Mouse (Mus musculus) heart, postnatal 36 days (tissue): ENCODE results near the gene Gm5089. TPM values are rescaled to one million over a fixed set of nuclear protein-coding genes. Genes with fewer than 3 reads are reported as not detected.

ENCODE experiments used
- DNase-seq, 2 experiments: peaks; one replicate each; pipeline ENCODE4 v3.0.0; 2021 to 2022
- intact Hi-C: fragments of 180-260 bp; cut with DNase I; formaldehyde crosslinking; loops from one replicate; pipeline ENCODE4 v1.15.1; 2025
- total RNA-seq, 2 experiments: library from RNA; stranded (reverse); gene quantifications; 2 replicates each; pipeline ENCODE4 v1.2.3; 2021

Gm5089 gene
- total RNA-seq, 2 experiments from 2014 or later: not detected

DNA sequence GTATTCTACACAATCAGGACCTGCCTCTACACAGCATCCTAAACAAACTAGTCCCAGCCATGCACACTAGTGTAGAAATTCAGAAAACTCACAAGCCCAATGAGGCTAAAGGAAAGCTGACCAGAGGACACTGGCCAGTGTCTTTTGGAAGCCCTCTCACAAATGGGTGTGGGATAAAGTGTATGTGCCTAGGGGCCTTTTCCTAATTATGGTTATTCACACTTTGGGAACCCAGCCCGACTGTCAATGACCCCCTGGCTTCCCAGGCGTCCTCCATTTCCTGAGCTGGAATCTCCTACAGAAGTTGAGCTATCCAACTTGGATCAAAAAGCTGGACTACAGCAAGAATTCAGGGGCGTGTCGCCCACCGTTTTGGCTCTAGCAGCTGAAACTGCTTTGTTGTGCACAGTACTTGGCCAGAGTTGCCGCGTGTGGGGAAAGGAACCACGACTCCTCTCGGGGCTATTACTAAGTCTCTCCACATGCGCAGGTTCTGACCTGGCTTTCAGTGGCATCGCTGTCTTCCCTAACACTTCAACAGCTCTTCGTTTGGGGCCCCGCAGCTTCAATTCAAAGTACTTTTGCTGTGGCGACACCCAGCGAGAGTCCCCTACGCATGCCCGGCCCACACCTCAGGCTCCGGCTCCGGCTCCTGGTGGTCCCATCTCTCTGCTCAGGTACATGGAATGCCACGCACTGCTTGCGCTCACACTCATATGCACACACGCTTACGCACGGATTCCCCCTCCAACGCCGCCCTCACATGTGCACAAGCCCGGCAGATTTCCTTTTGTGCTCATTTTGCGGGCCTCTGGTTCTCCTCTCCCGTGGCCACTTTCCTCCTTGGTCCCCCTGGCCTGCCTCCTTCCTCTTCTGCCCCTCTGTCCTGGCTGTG lies 1.1 kb downstream of the Gm5089 start:
- DNase-seq: no peak
- intact Hi-C loops: no loop called here

DNA sequence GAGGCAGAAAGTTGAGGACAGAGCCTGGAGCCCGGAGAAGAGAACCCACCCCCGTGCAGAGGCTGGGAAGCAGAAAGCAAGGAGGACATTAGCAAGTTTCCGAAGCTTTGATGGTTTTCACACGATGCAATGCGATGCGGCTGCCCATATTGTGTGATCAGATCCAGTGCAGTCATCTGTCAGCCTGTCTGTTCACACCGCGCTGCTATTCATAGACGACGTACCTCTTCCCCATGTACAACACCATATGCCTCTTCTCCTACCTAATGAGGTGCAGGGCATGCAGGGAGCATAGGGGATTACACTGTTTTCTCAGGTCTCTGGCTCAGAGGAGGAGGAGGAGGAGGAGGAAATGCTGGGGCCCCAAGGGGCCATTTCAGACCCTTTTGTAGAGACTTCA lies 14.1 kb downstream of the Gm5089 start:
- intact Hi-C loops: no loop called here
- DNase-seq: no peak

DNA sequence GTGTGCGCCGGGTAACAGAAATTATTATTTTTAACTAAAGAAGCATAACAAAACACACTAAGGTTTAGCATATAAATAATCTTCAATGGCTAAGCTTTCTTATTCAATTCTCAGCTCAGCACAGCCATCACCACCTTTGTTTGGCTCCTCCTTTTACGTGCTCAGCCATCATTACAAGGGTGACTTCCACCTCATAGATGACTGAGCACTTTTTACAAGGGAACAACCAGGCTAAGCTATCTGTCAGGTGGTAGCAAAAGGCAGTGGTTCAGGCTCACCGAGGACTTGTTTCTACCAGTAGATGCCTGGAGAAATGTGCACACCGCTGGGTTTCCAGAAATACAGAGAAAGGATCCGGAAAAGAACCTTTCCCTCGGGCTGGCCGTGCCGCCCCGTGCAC lies 16.9 kb downstream of the Gm5089 start:
- intact Hi-C loops: no loop called here
- no peak for DNase-seq

DNA sequence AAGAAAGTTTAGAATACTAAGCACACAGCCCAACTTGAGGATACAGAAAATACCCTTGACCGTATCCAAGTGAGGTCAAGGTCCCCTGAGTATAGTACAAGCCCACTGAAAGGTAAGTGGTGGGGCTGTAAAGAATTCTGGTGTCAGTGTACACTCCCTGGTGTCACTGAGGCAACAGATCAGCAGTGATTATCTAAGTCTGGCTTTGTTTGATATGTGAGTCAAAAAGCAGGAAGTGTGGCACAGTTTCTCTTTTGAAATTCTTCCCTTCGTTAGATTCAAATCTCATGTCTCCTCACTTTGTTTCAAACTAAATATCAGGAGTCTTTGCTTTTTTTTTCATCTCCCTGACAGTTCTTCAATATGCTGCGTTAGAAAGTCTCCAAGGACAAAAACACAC lies 18.4 kb downstream of the Gm5089 start:
- no peak for DNase-seq
- intact Hi-C loops: no loop called here

DNA sequence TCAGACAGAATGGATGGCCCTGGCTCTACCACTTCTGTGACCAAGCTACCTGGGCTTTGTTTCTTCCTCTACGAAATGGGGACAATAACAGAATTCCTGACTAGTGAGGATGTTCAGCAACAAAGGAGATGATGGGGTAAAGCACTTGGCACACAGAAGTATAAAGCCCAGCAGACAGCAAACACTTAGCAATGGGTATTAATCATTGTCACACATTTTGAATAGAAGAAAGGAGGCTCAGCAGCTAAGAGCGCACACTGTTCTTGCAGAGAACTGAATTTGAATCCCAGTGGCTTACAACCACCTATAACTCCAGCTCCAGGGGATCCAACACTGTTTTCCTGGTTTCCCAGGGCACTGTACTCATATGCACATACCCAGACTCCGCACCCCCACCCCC lies 23.3 kb downstream of the Gm5089 start:
- no peak for DNase-seq
- intact Hi-C loops: no loop called here

DNA sequence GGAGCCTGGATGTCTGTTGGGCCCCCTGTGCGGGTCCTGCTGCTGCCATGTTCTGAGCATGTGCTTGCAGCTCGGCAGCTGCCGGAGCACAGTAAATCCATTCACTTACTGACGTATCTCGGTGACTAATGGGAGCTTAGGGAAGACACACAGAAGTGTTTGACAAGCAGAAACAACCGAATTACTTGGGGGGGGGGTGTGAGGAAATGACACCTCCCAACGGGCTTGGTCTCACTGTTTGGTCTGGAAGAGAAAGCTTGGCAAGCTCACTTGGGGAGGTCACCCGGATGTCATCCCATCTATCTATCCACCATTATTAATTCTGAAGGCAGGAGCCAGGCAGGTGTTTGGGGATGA lies 23.7 kb downstream of the Gm5089 start:
- DNase-seq: no peak
- intact Hi-C loops: no loop called here

DNA sequence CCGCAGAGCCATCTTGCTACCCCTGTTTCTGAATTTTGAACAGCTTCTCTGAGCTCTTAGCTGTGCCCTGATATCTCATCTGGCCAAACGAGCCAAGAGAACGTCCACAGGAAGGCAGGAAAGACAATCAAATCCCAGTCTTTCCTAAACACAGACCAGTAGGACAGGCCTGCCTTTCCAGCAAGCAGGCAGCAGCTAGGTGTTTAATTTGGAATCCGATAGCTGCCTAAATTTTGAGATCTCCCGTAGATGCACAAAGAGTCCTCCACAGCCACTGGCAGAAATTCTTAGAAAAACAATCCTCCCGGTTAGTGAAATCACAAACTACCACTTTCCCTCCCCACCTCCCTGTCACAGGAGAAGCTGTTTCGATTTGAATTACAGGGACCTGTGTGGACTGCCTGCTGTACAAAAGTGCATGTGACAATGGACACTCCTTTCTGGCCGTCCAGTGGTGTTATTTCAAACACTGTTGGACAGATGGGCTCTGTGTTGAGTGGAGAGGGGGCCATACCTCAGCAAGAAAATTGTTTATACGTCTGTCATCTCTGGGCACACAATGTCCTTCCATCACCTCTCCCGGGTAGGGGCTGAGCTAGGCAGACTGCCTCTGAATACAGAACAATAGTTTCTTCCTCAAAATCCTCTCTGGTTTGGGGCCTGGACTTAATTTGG lies 24.2 kb downstream of the Gm5089 start:
- intact Hi-C loops: no loop called here

DNA sequence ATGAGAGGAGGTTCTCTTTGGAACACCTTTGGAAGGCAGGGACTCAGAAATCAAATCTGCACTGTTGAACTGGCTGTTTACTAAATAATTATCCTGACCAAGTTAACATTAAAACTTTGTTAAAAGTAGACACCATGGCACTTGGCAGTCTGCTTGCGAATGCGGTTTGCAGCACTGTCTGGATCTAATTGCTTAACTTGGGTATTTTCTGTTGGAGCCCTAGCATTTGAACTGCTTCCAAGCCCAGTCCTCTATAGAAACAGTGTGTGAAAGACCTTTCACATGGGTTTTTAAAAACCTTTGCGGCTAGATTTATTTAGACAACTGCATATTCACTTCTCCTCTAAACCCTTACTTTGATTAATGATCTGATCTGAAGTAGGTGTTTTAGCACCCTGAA lies 26.5 kb downstream of the Gm5089 start:
- DNase-seq: no peak
- intact Hi-C loops: no loop called here

More for the DNA sequence above, 24.2 kb downstream of the Gm5089 start:
- no peak for DNase-seq

DNA sequence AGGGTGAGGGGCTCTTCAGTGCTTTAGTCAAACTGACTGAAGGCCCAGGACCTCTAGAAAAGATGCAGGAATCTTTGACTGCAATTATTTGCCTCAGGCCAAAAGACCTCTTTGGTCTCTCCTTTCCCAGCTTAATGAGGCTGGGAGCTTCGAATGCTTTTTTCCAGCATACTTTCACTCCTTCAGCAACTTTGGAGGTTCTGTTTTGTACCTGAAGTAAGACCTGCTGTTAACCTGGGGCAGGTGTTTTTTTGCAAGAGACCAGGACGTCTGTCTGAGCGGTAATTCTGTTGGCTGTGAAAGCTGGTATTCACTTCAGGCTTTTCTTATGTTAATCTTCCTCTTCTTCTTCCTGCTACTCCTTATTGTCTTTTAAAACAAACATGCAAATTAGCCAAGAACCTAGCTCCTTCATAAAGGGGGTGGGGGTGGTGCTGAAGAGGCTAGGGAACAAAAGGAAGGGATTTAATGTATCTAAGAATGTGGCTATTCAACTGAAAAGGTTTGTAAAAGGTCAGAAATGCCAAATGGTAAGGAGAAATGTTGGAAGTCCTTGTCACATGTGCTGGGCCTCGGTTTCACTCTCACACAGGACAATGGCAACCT lies 34.6 kb downstream of the Gm5089 start:
- DNase-seq: no peak
- intact Hi-C loops: no loop called here

DNA sequence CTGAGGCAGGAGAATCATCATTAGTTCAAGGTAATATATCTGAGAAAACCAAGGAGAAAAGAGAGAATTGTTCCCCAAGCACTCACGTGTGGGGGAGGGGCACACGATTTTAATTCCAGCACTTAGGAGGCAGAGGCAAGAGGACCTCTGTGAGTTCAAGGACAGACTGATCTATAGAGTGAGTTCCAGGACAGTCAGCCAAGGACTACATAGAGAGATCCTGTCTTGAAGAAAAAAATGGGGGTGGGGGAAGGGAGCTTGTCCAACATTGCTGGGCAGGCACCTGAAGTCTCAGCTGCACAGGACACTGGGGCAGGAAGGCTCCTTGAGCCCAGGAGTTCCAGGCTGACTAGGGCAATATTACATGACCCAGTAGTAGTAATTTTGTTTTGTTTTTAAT lies 36.1 kb downstream of the Gm5089 start:
- DNase-seq: no peak
- intact Hi-C loops: no loop called here

DNA sequence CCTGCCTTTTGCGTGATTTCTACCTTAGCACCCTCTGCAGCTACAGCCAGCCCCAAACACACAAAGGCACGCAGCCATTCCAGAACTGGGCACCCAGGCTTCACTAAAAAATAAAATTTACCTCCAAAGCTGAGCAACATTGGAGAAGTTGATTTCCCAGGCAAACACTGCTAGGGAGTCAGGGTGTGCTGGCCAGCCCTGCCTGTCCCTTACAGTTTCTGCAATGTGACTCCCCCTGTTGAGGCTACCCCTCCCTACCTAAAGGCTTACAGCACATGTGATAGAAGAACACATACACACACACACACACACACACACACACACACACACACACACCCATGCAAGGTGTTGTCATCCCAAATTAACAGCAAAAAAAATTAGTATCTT lies 37.4 kb downstream of the Gm5089 start:
- no peak for DNase-seq
- intact Hi-C loops: no loop called here

DNA sequence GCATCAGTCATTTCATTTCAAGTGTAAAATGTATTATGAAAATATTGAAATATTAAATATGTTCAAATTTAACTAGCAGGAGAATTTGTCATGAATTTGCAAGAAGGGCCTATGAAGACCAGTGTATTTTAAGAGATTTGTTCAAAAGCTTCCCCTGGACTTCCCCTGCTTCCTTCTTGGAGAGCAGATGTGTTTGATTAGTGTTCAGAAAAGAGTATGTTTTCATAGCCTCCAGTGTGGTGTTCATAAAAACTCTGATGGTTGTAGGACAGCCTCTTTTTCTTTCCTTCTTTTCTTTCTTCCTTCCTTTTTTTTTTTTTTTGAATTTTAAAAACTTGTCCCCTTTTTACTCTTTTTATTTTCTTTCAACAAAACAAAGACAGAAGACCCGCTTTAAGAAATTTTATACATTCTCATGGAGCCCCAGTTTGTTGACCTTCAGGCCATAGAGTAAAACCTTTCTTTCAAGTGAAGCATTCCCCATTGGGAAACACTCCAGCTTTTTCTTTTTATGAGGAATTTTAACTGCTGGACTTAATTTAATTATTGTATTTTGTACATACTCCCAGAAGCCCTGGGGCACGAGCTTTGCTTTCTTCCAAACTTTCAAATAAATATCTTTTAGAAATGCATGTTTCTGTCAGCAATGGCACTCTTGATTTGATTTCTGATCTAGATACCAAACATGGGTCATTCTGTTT lies 37.9 kb downstream of the Gm5089 start:
- intact Hi-C loops: no loop called here
- no peak for DNase-seq

DNA sequence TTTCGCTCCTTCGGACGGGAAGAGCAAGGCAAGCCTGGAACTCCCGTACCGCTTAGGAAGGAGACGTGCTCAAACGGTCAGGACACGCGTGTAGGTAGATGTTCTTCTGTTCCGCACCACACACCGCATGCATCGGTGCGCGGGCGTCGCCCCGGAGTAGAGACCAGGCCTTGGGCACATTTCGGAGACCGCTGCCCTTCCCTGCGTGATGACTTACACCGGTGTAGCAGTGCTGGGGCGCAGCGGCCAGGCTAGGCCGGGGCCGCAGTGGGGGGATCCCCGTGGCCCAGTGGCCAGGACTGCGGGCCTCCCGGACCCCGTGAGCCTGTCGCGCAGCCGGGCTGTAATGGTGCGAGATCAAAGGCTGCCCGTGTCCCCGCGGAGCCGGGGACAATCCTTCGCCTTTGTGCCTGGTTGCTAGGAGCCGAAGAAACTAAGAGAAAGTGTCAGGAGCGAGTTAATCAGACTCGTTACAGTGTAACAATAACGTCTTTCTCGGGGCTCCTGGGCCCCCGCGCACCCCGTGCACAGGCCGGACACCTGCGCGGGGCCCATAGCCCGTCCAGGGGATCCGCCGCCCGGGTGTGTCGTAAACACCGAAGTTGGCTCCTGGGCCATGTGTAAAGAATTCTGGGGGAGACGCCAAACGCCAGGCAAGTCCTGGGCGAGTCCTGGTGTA lies 44.2 kb downstream of the Gm5089 start:
- intact Hi-C loops: no loop called here
- peak in 1 of 2 experiments; percentile 3 for DNase-seq

DNA sequence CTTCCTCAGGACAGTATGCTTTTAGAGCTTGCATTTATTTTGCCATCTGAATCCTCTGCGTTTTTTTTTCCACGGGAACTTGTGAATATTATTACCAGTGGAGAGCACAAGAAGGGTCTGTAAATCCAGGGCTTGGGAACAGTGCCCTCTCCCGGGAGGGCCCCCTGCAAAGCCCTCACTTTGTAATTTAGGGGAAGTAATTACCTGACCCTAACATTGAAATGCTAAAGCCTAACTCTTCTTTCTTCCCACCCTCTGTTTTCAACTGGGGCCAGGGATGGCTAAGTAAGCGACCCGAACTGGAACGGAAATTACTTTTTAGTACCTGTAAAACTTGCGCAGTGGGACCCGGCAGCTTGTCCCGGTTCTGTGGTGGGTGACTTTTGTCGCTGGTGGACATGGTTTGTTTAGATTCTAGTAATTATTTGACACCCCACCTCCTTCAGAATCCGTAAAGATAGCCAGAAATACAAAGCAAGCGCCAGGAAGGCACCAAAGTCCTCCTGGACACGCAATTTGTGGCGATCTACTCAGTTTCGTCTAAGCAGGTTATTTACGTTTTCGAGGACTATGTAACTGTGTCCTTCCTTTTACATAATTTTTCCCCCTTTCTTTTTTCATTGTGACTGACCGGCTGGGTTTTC lies 44.9 kb downstream of the Gm5089 start:
- intact Hi-C loops: no loop called here
- DNase-seq: peak in 1 of 2 experiments; percentile 1

DNA sequence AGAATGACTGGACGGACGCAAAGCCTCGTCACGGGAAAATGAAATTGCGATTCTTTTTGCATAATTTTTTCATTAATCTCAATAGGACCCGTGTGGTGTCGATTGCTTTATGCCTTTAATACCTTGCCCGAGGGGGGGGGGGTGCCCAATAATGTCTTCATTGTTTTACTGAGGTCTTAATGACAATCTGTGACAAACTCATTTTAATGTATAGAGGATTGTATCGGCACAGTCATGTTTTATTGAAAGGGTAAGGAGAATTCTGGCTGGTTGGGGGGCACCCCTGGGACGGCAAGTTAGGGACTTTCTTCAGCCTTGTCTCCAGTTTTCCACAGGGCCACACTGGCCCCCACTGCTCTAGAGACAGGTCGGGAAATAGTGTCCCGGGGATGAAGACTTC lies 45.7 kb downstream of the Gm5089 start:
- no peak for DNase-seq
- intact Hi-C loops: no loop called here

DNA sequence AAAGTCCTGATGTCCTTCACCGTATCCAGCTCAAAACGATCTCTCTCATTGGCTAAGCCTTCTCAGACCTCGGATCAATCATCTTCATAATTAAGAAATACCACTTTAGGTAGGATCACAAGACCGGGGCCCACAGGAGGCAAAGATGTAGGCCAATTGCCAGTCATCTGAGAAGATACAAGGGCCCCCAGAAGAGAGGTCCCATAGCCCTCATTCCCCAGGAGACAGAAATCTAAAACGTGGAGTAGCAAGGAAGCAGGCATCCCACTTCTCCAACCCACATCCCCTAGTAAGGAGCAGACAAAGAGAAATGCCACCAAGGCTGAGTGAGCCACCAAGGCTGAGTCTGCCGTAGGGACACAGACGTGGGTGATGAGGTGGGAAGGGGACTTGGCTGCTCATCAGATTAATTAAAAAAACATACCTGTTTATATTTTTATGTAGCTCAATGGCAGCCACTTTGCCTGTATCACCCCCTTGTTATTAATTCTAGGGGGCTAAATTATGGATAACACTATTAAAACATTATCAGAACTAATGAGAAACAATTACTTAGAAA lies 46.2 kb downstream of the Gm5089 start:
- DNase-seq: no peak
- intact Hi-C loops: no loop called here

DNA sequence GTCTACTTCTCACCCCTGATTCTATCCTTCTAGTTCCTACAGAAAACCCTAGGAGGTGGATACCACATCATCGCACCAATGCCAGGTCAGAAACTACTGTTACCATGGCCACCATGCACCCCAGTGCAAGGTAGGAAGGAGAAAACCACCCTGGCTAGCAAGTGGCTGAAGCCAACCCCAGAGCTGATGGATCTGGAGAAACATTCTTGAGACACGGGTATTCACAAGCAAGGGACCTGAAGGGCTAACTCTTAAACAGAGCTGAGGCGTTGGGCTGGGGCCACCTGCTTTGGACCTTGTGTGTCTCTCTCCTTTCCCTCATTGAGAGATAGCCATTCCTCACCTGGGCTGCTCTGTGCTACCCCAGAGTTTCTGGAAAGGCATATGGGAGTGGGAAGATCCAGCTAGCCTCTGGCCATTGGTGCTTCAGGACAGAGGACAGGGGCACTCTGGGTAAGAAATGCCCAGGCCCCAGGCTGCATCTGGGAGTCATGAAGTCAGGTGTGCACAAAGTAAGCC lies 47.4 kb downstream of the Gm5089 start:
- no peak for DNase-seq
- intact Hi-C loops: no loop called here

DNA sequence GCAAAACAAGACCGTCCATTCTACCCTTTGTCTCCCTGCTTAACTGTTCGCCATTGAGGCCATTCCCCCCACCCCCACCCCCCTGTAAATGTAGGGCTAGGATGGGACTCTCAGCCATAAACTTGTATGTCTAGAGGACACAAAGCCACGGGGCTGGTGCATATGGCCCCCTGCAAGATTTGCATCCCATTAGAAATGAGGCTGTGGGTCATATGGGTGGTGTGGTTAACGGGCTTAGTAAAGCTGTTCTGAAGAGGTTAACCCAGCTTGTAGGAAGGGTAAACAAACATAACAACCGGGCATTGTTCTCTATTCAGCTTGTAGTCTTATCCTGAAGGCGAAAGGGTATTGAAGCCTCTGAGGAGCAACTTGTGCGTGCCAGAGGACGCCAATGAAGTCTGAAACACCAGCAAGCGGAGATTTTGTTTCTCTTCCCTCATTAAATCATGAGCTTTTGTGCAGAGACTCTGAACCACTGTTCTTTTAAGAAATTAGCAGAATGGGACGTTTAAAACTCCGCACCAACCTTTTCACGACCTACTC lies 48.1 kb downstream of the Gm5089 start:
- no peak for DNase-seq
- intact Hi-C loops: no loop called here

DNA sequence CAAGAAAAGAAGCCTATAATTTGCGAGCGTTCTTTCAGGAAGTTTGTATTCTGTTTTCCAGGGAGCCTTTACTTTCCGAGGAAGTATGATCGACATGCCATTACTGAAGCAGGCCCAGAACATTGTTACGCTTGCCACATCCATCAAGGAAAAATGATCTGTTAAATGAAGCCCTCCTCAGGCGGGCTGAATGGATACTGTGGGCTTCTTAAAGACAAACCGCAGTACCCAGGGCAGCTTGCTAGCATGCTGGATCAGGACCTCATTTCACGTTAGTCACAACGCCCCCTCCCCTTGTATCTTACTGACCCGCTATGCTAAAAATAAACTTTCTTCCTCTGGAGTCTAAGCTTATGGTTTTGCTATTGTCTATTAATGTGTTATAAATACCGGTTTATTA lies 49.0 kb downstream of the Gm5089 start:
- intact Hi-C loops: no loop called here
- DNase-seq: no peak
